Mouse (Mus musculus): ENCODE data around the gene Cdan1.
A peak's percentile ranks its signal among the peaks of the same experiment; 100 is the strongest.
"Not testable (repeated sequence)": the region's sequence is repeated elsewhere in the genome, so short reads cannot be mapped to it uniquely, and the experiment has no call there.

Gene Cdan1

GRCm38 (mm10) chr2:120745496-120745895 lies 104.4 kb downstream of the Cdan1 start:
- DNase-seq (ENCODE audit: low spot score), result no peak

GRCm38 (mm10) chr2:120731877-120732530 lies 117.9 kb downstream of the Cdan1 start:
- no peak for DNase-seq (ENCODE audit: low spot score)

- DNase-seq (ENCODE audit: low spot score), result peak; percentile 88
These were observed 118.6 kb downstream of the Cdan1 start for GRCm38 (mm10) chr2:120731167-120731862.

GRCm38 (mm10) chr2:120730639-120731166 lies 119.2 kb downstream of the Cdan1 start:
- peak; percentile 15 for DNase-seq (ENCODE audit: low spot score)

- no peak for DNase-seq (ENCODE audit: low spot score)
These were observed 119.9 kb downstream of the Cdan1 start for GRCm38 (mm10) chr2:120729775-120730585.

GRCm38 (mm10) chr2:120724176-120724575 lies 125.8 kb downstream of the Cdan1 start:
- no peak for DNase-seq (ENCODE audit: low spot score)

GRCm38 (mm10) chr2:120723621-120724020 lies 126.3 kb downstream of the Cdan1 start:
- DNase-seq (ENCODE audit: low spot score), result no peak

- DNase-seq (ENCODE audit: low spot score), result no peak
These were observed 127.4 kb downstream of the Cdan1 start for GRCm38 (mm10) chr2:120722491-120722890.

- no peak for DNase-seq (ENCODE audit: low spot score)
These were observed 128.0 kb downstream of the Cdan1 start for GRCm38 (mm10) chr2:120721911-120722310.

GRCm38 (mm10) chr2:120720821-120721220 lies 129.1 kb downstream of the Cdan1 start:
- no peak for DNase-seq (ENCODE audit: low spot score)

GRCm38 (mm10) chr2:120718496-120718895 lies 131.4 kb downstream of the Cdan1 start:
- no peak for DNase-seq (ENCODE audit: low spot score)

GRCm38 (mm10) chr2:120713441-120713840 lies 136.5 kb downstream of the Cdan1 start:
- DNase-seq (ENCODE audit: low spot score), result no peak

- DNase-seq (ENCODE audit: low spot score), result no peak
These were observed 139.0 kb downstream of the Cdan1 start for GRCm38 (mm10) chr2:120710948-120711347.

- no peak for DNase-seq (ENCODE audit: low spot score)
These were observed 139.8 kb downstream of the Cdan1 start for GRCm38 (mm10) chr2:120710154-120710553.

GRCm38 (mm10) chr2:120707041-120707440 lies 142.9 kb downstream of the Cdan1 start:
- no peak for DNase-seq (ENCODE audit: low spot score)

GRCm38 (mm10) chr2:120702675-120703074 lies 147.3 kb downstream of the Cdan1 start:
- no peak for DNase-seq (ENCODE audit: low spot score)

- no peak for DNase-seq (ENCODE audit: low spot score)
These were observed 149.5 kb downstream of the Cdan1 start for GRCm38 (mm10) chr2:120700379-120700885.

GRCm38 (mm10) chr2:120697767-120698166 lies 152.2 kb downstream of the Cdan1 start:
- no peak for DNase-seq (ENCODE audit: low spot score)

GRCm38 (mm10) chr2:120681151-120681550 lies 168.8 kb downstream of the Cdan1 start:
- DNase-seq (ENCODE audit: low spot score), result not testable (repeated sequence)

- no peak for DNase-seq (ENCODE audit: low spot score)
These were observed 179.7 kb downstream of the Cdan1 start for GRCm38 (mm10) chr2:120670253-120670652.

GRCm38 (mm10) chr2:120667446-120667845 lies 182.5 kb downstream of the Cdan1 start:
- no peak for DNase-seq (ENCODE audit: low spot score)
